Mouse (Mus musculus) testis, adult 2 months (tissue): Measurements from ENCODE around the gene Nubp2. TPM values are rescaled to one million over a fixed set of nuclear protein-coding genes. Genes with fewer than 3 reads are reported as not detected.
A peak's percentile ranks its signal among the peaks of the same experiment; 100 is the strongest.

ENCODE experiments used
- H3K27ac ChIP-seq: fragments of 200-500 bp; 2 replicates; pipeline ENCODE4 v1.5.1; 2012; ENCODE audit warnings: low read depth, low read length; ENCODE audit not compliant: control insufficient read depth, insufficient read depth
- H3K27me3 ChIP-seq: fragments of 200-500 bp; 2 replicates; pipeline ENCODE4 v1.6.1; 2012; ENCODE audit warnings: mild to moderate bottlenecking, low read length, moderate library complexity; ENCODE audit not compliant: control insufficient read depth, insufficient read depth
- H3K36me3 ChIP-seq: fragments of 200-500 bp; 2 replicates; pipeline ENCODE4 v1.6.1; 2012; ENCODE audit warnings: mild to moderate bottlenecking, low read length; ENCODE audit not compliant: control insufficient read depth, insufficient read depth
- H3K4me1 ChIP-seq: fragments of 200-500 bp; 2 replicates; pipeline ENCODE4 v1.6.1; 2012; ENCODE audit warnings: low read length; ENCODE audit not compliant: control insufficient read depth, insufficient read depth
- H3K4me3 ChIP-seq: fragments of 200-500 bp; 2 replicates; pipeline ENCODE4 v1.5.1; 2012; ENCODE audit warnings: low read depth, mild to moderate bottlenecking, low read length, moderate library complexity, mixed read lengths; ENCODE audit not compliant: control insufficient read depth
- CTCF ChIP-seq: fragments of 200-500 bp; IDR thresholded peaks from 2 replicates; pipeline ENCODE4 v1.5.1; 2012; ENCODE audit warnings: low read depth, mild to moderate bottlenecking, inconsistent platforms, low read length, moderate library complexity; ENCODE audit not compliant: control insufficient read depth, insufficient read depth, insufficient replicate concordance
- POLR2A ChIP-seq: fragments of 200-500 bp; IDR thresholded peaks from 2 replicates; pipeline ENCODE4 v1.6.1; 2012; ENCODE audit warnings: low read depth, mild to moderate bottlenecking, inconsistent platforms, low read length, moderate library complexity; ENCODE audit not compliant: control insufficient read depth
- polyA plus RNA-seq: library from polyadenylated mRNA; depleted of rRNA; stranded (reverse); fragments of >200 nt; gene quantifications from 2 replicates; pipeline ENCODE4 v1.2.3, GENCODE M21; 2012

Nubp2 gene
- polyA plus RNA-seq, 1 experiment: 131 TPM

- peaks cover 13% of the 10 kb centered on the region for H3K4me1 ChIP-seq
- peaks cover 2% of the 10 kb centered on the region for H3K36me3 ChIP-seq
- no peaks in the 10 kb centered on the region for H3K27me3 ChIP-seq
- peak overlapping the region; percentile 98 for H3K27ac ChIP-seq
- peak overlapping the region; percentile 99 for H3K4me3 ChIP-seq
- TF ChIP-seq CTCF (no peak), POLR2A (peak; percentile 46; the same call in 1 of the 2 replicates)
Observed at GRCm38 (mm10) chr17:24887291-24888080, 1.3 kb upstream of the Nubp2 start.

GRCm38 (mm10) chr17:24886932-24887271 is 753 bp upstream of the Nubp2 start:
- Histone ChIP-seq H3K36me3 (peaks cover 2% of the 10 kb centered on the region), H3K27me3 (no peaks in the 10 kb centered on the region), H3K4me3 (peak overlapping the region; percentile 99), H3K27ac (peak overlapping the region; percentile 98), H3K4me1 (peaks cover 13% of the 10 kb centered on the region)
- TF ChIP-seq POLR2A (no peak), CTCF (no peak)

- Histone ChIP-seq H3K27me3 (no peaks in the 10 kb centered on the region), H3K27ac (peak overlapping the region; percentile 98), H3K36me3 (no peaks in the 10 kb centered on the region; the same call in none of the 2 replicates), H3K4me3 (peak overlapping the region; percentile 99), H3K4me1 (peaks cover 13% of the 10 kb centered on the region)
- TF ChIP-seq CTCF: no peak
- 0 out of 2 replicates have a peak, but pooled peaks have one; percentile 16 for TF ChIP-seq POLR2A
Observed at GRCm38 (mm10) chr17:24885356-24886133, 604 bp downstream of the Nubp2 start.

GRCm38 (mm10) chr17:24884391-24884790 is 1.8 kb downstream of the Nubp2 start:
- Histone ChIP-seq H3K36me3 (no peaks in the 10 kb centered on the region; the same call in none of the 2 replicates), H3K4me1 (peaks cover 13% of the 10 kb centered on the region), H3K27me3 (no peaks in the 10 kb centered on the region), H3K27ac (no peak overlapping the region), H3K4me3 (peak overlapping the region; percentile 99)
- TF ChIP-seq POLR2A (0 out of 2 replicates have a peak, but pooled peaks have one; percentile 23), CTCF (no peak)

GRCm38 (mm10) chr17:24881738-24882440 is 4.3 kb downstream of the Nubp2 start:
- Histone ChIP-seq H3K36me3 (no peaks in the 10 kb centered on the region; the same call in 1 of the 2 replicates), H3K4me1 (peaks cover 6% of the 10 kb centered on the region; the same call in 1 of the 2 replicates), H3K27ac (no peak overlapping the region), H3K4me3 (no peak overlapping the region), H3K27me3 (no peaks in the 10 kb centered on the region)
- TF ChIP-seq POLR2A: 0 out of 2 replicates have a peak, but pooled peaks have one; percentile 8
- peak; percentile 38; the same call in 1 of the 2 replicates for TF ChIP-seq CTCF

GRCm38 (mm10) chr17:24878531-24878930 is 7.6 kb downstream of the Nubp2 start:
- TF ChIP-seq POLR2A (no peak), CTCF (no peak)
- H3K27ac ChIP-seq: no peak overlapping the region

GRCm38 (mm10) chr17:24878117-24878397 is 8.1 kb downstream of the Nubp2 start:
- Histone ChIP-seq H3K36me3 (no peaks in the 10 kb centered on the region), H3K27me3 (no peaks in the 10 kb centered on the region), H3K27ac (no peak overlapping the region), H3K4me1 (no peaks in the 10 kb centered on the region), H3K4me3 (no peak overlapping the region)
- TF ChIP-seq POLR2A: no peak
- no peak for TF ChIP-seq CTCF

More at GRCm38 (mm10) chr17:24878531-24878930, 7.6 kb downstream of the Nubp2 start:
- Histone ChIP-seq H3K4me3 (no peak overlapping the region), H3K27me3 (no peaks in the 10 kb centered on the region), H3K36me3 (no peaks in the 10 kb centered on the region), H3K4me1 (no peaks in the 10 kb centered on the region)
